Mouse (Mus musculus): Measurements from ENCODE around the gene Gm5136.

GRCm38 (mm10) chr10:108699946-108700345 lies at the start of gene Gm5136:
- TF ChIP-seq CTCF (IDR thresholded peaks at IDR 0.05; ENCODE audit: low read depth, low read length) (no peak), EP300 (IDR thresholded peaks at IDR 0.05; ENCODE audit: insufficient read depth, low read depth, low read length) (no peak)

All from ES-Bruce4 (cell line).